Mouse (Mus musculus) adipocyte (in vitro differentiated cells): ENCODE results near the gene Snrpg.
A peak's percentile ranks its signal among the peaks of the same experiment; 100 is the strongest.
"Not testable (repeated sequence)": the region's sequence is repeated elsewhere in the genome, so short reads cannot be mapped to it uniquely, and the experiment has no call there.

Experiments
- DNase-seq: peaks from one replicate; pipeline ENCODE4 v3.0.0-alpha.2; 2016; ENCODE audit warnings: low spot score

The Snrpg gene

DNA sequence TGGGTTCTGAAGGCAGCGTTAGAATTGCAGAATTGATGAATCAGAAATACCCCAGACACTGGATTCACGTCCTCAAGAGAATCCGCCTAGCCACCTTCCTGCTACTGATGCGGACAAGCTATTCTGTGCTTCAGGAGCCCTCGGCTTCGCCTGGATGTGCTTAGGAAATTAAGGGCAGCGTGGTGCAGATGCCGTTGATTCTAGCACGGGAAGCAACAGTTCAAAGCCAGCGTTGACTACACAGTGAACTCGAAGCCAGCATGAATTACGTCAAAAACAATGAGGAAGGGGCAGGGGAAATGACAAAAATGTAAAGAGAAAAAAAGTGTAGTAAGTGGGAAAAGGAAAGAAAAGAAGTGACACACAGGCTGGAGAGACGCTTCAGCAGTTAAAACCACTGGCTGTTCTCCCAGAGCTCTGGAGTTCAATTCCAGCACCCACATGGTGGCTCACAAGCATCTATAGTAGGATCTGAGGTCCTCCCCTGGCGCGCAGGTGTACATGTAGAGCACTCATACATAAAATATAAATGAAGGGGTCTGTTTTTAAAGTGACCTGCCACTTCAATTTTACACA, at the start of gene Snrpg:
Gene Snrpg (plus strand): TSS at position 541 of the 576 bp plus-strand sequence.
- no peak for DNase-seq

DNA sequence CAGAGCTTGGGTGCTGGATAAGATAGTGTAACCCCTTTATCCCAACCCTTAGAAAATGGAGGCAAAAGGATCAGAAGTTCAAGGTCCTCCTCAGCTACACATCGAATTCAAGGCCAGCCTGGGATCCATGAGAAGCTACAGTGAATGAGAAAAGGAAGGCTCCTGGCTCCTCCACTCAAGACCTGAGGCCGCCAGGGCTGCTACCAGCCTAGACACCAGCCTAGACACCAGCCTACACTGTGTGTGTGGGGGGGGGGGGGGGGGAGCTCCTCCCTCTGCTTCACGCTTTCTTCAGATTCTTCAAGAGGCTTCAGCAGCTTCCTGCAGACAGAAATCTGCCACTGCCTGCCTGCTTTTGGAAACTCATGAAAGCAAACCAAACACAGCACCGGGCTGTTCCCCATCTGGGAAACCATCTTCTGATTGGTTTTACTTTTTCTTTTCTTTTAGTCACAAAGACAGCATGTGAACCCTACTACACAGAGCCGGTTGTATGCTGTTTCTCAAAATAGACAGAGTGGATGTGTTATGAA, 49.0 kb upstream of the Snrpg start:
- DNase-seq: no peak

DNA sequence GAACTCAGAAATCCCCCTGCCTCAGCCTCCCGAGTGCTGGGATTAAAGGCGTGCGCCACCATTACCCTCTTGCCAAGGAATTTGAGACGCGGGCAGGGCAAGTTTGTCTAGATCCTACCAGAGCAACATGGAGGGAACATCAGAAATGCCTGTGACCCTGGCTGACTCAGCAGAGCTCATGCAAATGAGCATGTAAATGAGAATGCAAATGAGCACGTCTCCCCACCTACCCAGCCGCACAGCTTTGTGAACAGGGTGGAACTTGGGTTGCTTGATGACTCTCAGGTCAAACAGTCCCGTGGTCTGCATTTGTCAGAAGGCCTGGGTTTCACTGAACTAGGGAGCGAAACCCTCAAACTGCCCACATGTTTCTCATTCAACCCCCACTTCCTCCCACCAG, 48.1 kb upstream of the Snrpg start:
- no peak for DNase-seq

DNA sequence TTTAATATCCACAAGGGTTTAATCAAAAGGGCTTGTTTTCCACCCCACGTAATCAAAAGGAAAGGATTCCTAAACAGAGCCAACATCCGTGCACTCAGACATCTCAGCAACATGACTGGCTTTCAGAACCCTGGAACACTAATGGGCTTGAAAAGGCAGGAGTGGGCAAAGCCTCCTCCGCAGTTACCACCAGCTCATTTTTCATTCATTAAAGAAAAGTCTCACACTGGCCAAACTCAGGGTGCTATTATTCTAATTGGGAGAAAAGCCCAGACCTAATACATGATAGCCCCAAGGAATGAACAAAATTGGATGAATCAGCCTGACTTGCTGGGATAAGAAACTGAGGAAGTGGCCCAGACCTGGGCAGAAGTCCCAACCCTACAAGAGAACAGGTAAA, 46.7 kb upstream of the Snrpg start:
- no peak for DNase-seq

DNA sequence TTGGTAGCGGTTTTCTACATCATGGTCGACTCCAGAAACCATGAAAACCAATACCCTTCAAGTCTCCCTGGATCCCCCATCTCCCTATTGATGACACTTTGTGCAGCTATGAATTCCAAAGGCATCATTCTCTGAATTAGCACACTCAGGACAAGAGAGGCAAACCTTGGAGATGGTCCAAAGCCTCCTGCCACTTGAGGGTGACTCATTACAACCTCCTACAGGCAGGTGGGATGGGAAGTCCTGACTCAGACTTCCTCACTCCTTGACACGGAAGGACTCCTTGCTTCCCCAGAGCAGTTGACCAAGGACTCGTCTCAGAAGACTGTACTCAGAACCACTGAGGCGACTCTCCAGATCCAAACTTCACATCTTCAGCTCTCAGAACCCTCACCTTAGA, 45.5 kb upstream of the Snrpg start:
- no peak for DNase-seq

DNA sequence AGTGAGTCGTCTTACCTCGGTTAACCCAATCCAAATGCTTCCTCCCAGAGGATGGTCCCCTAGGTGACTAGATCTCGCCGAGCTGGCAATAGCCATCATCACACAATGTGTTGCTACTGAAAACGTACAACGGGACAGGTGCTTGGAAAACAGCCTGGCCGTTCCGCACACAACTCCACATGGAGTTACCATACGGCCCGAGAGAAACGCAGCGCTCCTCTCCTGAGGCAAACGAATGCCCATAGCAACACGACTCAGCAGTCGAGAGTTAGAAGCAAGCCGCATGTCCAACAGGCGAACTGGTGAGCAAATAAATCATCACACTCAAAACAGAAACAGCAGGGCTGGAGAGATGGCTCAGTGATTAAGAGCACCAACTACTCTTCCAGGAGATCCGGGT, 44.2 kb upstream of the Snrpg start:
- DNase-seq: no peak

DNA sequence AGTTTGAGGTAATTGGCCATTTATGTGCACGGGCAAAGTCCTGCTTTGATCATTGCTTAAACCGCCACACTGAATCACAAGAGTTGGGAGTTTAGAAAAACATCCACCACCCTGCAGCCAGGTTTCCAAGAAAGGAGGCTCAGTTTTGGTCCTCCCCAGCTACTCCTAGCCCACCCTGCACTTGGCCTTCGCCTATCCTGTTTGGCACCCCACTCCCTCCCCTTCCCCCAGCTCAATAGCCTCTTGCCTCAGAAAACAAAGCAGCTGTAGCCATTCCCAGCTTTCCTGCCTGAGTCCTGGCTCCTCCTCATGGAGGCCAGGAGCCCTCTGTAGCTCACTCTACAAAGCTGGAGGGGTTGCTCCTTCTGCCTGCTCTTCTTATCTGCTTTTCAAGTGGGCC, 42.7 kb upstream of the Snrpg start:
- DNase-seq: no peak

DNA sequence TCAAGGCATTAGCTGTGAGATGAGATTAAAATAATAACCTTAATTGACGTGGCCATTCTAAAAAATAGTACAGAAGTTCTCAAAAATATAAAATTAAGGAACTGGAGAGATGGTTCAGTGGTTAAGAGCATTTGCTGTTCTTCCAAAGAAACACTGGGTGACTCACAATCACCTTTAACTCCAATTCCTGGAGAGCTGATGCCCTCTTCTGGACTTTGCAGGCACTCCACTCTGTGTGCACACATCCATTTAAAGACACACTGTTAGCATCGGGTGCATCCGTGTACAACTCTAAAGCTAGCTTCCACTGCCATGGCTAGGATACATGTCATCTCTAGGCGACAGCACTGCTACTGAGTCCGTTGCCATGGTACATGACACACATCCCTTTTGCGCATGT, 41.2 kb upstream of the Snrpg start:
- DNase-seq: no peak

DNA sequence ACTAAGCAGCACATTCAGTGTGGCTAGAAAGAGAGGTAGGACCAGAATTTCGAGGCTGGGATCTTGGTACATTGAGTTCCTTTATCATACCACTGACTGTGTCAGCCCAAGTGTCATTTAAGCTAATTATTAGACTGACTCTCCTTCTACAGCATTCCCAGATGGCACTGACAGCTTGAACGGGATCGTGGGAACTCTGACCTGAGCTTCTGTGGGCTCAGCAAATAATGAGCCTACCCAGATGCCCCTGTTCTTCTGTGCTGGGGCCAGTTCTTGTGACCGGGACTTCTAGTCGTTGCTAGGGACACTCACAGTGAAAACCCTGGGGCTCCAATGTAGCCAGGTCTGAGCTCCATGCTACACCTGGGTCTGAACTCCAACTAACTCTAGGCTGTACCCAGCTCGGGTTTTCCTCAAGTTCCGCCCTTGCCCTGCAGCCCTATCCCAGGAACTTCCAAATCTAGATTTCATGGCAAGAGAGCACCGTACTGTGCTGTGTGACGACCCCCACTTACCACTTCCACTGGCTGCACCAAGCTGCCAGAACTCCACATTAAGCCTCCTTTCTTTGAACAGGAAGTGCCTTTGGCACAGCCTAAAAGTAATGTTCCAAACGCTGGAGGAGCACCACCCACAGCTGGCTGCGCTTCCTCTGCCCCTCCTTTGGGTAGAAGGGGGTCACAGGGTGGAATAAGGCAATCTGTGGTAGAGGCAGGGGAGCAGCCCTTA, 35.8 kb upstream of the Snrpg start:
- no peak for DNase-seq

DNA sequence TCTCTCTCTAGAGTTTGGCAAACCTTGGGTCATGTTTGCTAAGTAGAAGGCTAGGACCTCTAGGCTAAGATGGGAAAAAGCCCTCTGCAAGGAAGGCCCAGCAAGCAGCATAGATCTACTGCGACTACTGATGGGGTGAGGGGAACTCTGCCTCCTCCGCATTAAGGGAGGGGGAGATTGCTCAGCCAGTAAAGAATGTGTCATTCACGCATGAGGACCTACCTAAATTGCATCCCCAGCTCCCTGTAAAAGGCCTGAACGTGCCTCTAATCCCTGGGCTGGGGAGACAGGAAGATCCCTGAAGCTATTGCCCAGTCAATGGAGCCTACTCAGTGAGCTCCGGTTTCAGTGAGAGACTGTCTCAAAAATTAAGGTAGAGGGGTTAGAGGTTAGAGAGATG, 35.2 kb upstream of the Snrpg start:
- no peak for DNase-seq

DNA sequence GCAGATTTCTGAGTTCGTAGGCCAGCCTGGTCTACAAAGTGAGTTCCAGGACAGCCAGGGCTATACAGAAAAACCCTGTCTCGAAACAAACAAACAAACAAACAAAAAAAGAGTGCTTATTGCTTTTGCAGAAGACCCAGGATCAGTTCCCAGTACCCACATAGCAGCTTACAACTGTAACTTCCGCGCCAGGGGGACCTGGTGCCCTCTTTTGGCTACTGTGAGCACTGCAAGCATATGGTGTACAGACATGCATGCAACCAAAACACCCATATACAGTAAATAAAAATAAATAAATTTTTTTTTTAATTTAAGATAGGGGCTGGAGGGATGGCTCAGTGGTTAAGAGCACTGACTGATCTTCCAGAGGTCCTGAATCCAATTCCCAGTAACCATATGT, 34.8 kb upstream of the Snrpg start:
- not testable (repeated sequence) for DNase-seq

DNA sequence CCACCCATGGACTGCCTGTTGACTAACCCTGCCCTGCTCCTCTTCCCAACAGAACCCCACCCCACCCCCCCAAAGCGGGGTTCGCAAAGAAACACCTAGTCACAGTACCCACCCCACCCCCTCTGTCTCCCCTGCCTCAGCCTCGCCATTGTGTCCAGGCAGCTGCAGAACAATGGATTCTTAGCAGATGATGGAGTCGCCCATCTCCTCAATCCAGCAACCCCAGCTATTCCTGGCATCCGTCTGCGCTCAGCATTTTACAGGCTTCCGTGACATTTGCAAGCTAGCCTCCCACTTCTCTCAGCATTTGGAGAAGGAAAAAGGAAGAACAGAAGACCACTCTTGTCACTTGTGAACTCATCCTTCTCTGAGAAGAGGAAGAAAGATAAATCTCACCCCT, 27.4 kb upstream of the Snrpg start:
- no peak for DNase-seq

DNA sequence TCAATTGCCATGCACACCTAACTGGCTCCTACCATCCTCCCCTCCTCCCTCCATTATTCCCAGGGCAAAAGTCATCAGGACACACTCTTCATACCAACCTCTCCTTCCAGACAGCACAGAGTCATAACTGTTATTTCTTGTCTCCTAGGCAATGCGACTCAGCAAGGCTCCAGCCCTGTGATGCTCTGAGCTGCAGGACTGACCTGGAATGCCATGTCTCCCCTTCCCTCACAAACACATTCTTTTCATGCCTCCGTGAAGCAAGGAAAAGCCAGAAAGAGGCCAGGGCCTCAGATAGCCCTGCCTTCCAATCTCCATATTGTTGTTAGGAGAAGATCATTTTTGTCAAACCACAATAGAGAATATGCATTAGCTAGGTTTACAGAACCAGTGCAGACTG, 25.0 kb upstream of the Snrpg start:
- DNase-seq: no peak

DNA sequence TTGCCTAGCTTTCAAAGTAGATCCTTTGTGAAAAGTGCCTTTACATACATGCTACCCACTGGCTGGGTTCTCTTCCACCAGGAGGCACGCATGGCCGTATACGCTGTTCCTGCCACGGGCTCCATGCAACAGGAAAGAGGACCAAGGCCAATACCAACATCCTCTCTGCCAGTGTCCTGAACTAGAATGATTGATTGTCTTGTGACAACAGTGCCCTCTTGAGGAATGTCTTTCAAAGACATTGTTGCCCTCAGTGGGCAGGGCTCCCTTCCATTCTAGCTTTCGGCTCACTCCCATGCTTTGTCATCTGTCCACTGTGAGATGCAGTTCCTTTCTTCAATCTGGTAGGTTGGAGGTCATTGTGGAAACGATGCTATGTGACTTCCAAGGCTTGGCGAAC, 21.8 kb upstream of the Snrpg start:
- DNase-seq: peak; percentile 79

DNA sequence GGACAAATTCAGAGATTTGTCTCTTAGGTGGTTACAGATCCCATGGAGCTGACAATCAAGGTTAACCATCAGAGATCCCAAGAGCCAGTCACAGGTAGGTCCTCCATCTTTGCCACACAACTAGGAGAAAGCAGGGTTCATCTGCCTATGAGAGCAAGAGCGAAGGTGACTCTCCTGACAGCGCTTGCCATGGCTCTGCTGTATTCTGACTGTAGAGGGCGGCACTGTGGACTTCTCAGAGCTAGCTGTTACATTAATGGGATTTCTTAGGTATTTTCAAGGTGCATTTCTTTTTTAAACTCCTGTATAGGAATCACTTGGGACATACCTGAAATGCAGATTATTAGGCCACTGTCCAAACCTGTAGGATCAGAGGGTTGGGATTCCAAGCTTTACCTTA, 16.2 kb upstream of the Snrpg start:
- DNase-seq: no peak

DNA sequence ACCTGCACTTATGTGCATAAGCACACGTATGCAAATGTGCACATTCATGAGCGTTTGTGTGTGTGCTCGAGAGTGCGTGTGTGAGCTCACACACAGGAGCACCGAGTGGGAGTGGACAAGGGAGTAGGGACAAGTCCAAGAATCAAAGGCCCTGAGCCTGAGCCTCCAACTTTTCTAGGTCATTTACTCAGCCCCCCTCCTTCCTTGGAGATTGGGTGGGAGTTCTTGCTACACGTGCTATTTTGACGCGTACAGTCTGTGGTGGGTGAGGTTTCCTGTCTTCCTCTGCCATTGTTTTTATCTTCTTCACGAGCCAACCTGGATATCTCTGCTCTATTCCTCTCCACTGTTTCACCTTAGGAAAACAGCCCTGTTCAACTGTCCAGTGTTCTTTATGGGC, 14.1 kb upstream of the Snrpg start:
- no peak for DNase-seq

DNA sequence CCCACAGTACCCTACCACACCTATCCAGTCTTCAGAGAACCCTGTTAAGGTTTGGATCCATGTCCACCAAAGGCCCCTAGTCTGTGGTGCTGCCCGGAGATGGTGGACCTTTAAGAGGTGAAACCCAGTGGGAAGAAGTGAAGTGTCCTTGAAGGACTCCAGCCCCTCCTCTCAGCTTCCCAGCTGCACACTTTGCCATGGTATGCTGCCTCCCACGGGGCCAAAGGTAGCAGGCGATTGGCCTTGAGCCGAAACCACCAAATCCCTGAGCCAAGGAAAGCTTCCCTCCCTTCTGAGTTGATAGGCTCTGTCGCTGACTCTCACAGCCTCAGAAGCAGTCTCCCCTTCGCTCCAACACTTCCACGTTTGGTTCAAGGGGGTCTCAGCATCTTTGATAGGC, 10.4 kb upstream of the Snrpg start:
- peak; percentile 38 for DNase-seq

DNA sequence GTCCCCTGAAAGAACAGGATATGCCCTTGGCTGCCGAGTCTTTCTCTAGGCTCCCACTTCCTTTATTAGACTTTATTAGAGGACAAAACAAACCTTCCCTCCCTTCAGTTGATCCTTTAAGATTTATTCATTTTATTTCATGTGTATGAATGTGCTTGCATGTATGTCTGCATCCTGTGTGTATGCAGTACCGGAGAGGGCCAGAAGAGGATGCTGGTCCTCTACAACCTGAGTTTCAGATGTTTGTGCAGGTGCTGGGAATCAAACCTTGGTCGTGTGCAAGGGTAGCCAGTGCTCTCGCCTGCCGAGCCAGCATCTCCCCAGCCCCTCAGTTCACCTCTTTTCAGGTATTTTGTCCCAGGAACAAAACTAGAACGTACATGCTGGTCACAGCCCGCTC, 9.7 kb upstream of the Snrpg start:
- DNase-seq: no peak

DNA sequence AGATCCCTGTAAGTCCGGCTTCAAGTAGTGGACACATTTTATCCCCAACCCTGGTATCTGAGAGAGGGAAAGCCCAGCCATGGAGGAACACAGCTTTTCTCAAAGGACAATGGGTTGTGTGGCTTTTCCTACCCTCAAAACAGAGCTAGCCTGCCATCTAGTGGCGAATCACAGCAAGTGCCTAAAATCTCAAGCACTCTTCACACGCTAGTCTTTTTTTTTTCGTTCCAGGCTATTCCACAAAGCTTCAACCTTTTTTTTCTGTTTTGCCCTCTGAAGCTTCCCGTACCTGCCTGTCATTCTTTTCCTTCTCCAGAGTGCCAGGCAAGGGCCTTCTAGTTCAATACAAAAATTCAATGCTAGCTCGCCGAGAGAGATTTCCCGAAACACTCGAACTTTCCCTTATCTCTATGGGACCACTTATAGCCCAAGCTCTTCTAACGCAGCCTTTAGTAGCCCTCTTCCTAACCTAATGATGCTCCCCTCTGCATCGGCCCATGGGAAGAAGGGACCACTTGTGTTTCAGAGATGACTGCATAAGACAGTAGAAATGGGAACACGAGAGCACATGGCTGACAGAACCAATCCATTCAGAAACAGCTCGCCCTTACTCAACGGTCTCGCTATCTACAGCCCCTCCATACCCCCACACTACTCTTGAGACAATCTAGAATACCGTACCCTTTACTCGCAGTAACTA, 6.5 kb upstream of the Snrpg start:
- DNase-seq: peak; percentile 95

DNA sequence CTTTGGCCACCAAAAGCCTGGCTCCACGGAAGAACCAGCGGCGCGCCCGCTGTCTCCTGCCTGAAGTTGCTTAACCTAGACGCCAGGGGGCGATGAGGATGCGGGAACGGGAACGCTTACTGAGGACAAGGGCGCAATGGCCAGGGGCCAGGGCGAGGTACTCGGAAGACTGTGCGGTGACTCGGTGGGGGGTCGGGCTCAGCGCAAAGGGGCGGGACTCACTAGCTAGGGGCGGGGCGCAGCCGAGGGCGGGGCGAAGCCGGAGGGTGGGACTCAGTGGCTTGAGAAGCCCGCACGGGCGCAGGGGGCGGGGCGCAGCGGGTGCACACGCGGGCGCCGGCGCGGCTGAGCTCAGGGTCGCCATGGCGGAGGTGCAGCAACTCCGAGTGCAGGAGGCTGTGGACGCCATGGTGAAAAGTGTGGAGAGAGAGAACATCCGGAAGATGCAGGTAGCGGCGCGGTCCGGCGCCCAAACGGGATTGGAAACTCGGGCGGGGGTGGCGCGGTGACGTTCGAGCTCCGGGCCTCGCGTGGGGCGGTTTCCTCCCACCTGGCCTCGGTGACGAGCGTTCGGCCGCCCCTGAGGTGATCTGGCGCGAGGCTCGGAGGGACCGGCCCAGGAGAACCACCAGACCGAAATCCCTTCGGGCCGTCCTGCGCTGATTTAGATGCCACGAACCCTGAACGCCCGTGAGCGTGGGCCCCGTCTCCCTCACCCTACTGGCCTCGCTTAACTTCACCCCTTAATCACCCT, 5.6 kb upstream of the Snrpg start, which contains the start of gene Fam136a:
Gene Fam136a (plus strand): TSS at position 276 of the 754 bp plus-strand sequence.
- DNase-seq: peak; percentile 100

DNA sequence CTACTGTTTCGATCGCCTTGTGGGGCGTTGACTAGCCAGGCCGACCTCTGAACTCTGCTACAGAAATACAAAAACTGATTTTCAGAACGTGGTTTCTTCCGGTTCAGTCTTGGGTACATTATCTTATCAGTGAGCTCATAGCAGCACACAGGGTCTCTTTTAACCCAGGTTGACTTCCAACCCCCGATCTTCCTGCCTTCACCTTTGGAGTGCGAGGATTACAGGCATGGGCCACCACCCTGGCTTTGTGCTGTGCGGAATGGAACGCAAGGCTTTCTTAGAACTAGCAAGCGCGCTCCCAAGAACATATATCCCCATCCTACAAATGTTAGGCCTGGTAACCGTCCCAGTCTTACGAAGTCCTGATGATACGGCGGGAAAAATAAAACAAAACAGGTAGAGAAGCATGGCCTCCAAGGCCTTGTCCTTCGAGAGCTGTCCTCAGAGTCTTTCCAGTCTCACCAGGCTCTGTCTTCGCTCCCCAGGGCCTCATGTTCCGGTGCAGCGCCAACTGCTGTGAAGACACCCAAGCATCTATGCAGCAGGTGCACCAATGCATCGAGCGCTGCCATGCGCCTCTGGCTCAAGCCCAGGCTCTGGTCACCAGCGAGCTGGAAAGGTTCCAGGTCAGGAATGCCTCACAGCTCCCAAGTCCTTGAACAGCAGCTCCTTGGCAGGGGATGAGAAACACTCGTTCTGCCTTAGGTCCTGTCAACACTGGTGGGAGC, 4.8 kb upstream of the Snrpg start:
- DNase-seq: peak; percentile 51

DNA sequence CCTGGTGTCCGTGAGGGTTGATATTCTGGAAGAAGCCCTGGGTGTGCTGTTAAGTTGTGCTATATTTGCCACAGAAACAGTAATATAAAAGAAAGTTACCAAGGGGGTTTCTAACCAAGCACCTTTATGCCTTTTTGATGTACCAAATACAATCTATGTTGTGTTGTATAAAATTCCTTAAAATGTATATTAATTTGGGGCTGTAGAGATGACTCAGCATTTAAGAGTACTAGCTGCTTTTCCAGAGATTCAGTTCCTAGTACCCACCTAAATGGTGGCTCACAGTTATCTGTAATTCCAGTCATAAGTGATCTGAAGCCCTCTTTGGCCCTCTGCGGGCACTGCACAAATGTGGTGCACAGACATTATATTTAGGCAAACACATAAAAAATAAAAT, 4.3 kb upstream of the Snrpg start:
- no peak for DNase-seq
